Mouse (Mus musculus) intestine, embryonic 14.5 days (tissue): ENCODE data around the gene Mob3a. TPM values are rescaled to one million over a fixed set of nuclear protein-coding genes. Genes with fewer than 3 reads are reported as not detected.
"Not testable (repeated sequence)": the region's sequence is repeated elsewhere in the genome, so short reads cannot be mapped to it uniquely, and the experiment has no call there.

Experiments
- ATAC-seq: fragments of 200-750 bp; cut with Nextera tagmentation; replicated peaks from 2 replicates; pipeline ENCODE4 v1.8.0; 2017; ENCODE audit warnings: low read depth, moderate number of reproducible peaks, moderate TSS enrichment, moderate library complexity; ENCODE audit not compliant: low FRiP score, low TSS enrichment
- DNase-seq: peaks from one replicate; pipeline ENCODE4 v3.0.0-alpha.2; 2018; ENCODE audit warnings: low spot score
- H3K27ac ChIP-seq: fragments of 300-500 bp; sonication (generic); 2 replicates; pipeline ENCODE4 v1.5.1; 2014; ENCODE audit warnings: low read depth, mild to moderate bottlenecking, control low read depth
- H3K27me3 ChIP-seq: fragments of 300-500 bp; sonication (generic); replicated peaks from 2 replicates; pipeline ENCODE4 v1.6.1; 2014; ENCODE audit warnings: low read length, control low read depth; ENCODE audit not compliant: control insufficient read depth, insufficient read depth
- H3K36me3 ChIP-seq: fragments of 300-500 bp; sonication (generic); 2 replicates; pipeline ENCODE4 v1.6.1; 2014; ENCODE audit warnings: low read length, control low read depth; ENCODE audit not compliant: control insufficient read depth, insufficient read depth
- H3K4me1 ChIP-seq: fragments of 300-500 bp; sonication (generic); replicated peaks from 2 replicates; pipeline ENCODE4 v1.6.1; 2014; ENCODE audit warnings: low read length, control low read depth, mixed read lengths; ENCODE audit not compliant: control insufficient read depth, insufficient read depth
- H3K4me2 ChIP-seq: fragments of 300-500 bp; sonication (generic); 2 replicates; pipeline ENCODE4 v1.6.1; 2014; ENCODE audit warnings: low read length
- H3K4me3 ChIP-seq: fragments of 300-500 bp; sonication (generic); 2 replicates; pipeline ENCODE4 v1.5.1; 2014; ENCODE audit warnings: low read depth, low read length, control low read depth, mixed read lengths
- H3K9ac ChIP-seq: fragments of 300-500 bp; sonication (generic); 2 replicates; pipeline ENCODE4 v1.6.1; 2014; ENCODE audit warnings: mild to moderate bottlenecking, low read length
- H3K9me3 ChIP-seq: fragments of 300-500 bp; sonication (generic); 2 replicates; pipeline ENCODE4 v1.6.1; 2016; ENCODE audit warnings: low read length, control low read depth; ENCODE audit not compliant: control insufficient read depth
- WGBS: fragments of 180-500 bp; shearing (Covaris S2); extraction: QIAGEN DNeasy Blood & Tissue Kit; methylation state at CpG from one replicate; pipeline ENCODE4 v1.1.7; 2014; 5-methylcytosine and 5-hydroxymethylcytosine counted together
- polyA plus RNA-seq: library from polyadenylated mRNA; unstranded; fragments of >200 nt; fragmentation: Nextera tagmentation; extraction: Ambion mirVana; gene quantifications from 2 replicates; pipeline ENCODE4 v1.2.1, GENCODE M21; 2014

Gene Mob3a
- polyA plus RNA-seq, 1 experiment from 2014 or later = 38.6 TPM

- ATAC-seq (peak; percentile 47; the same call in 1 of the 2 replicates), DNase-seq (no peak)
- no peaks in the 10 kb centered on the region; the same call in 1 of the 2 replicates for H3K36me3 ChIP-seq
- no peak overlapping the region for H3K27ac ChIP-seq
- peak overlapping the region; percentile 89 for H3K4me3 ChIP-seq
- H3K4me1 ChIP-seq = peaks cover 14% of the 10 kb centered on the region
- H3K4me2 ChIP-seq = peak overlapping the region; percentile 76
- no peaks in the 10 kb centered on the region for H3K27me3 ChIP-seq
- WGBS = 6% methylated on average over 10 of the region's 12 CpGs
- H3K9ac ChIP-seq = peak overlapping the region; percentile 71
- H3K9me3 ChIP-seq = no peaks in the 10 kb centered on the region
Measured at GRCm38 (mm10) chr10:80655406-80656129, 46.2 kb downstream of the Mob3a start.

- peaks cover 14% of the 10 kb centered on the region for H3K4me1 ChIP-seq
- H3K27ac ChIP-seq = no peak overlapping the region
- no peak for ATAC-seq
- no peak for DNase-seq
- no peak overlapping the region; the same call in 1 of the 2 replicates for H3K9ac ChIP-seq
- 82% methylated on average over 6 of the region's 6 CpGs for WGBS
- no peaks in the 10 kb centered on the region for H3K27me3 ChIP-seq
- H3K4me3 ChIP-seq = peak overlapping the region; percentile 89; the same call in 1 of the 2 replicates
- H3K9me3 ChIP-seq = no peaks in the 10 kb centered on the region
- no peaks in the 10 kb centered on the region; the same call in 1 of the 2 replicates for H3K36me3 ChIP-seq
- H3K4me2 ChIP-seq = peak overlapping the region; percentile 76
Measured at GRCm38 (mm10) chr10:80654866-80655265, 46.9 kb downstream of the Mob3a start.

DNA sequence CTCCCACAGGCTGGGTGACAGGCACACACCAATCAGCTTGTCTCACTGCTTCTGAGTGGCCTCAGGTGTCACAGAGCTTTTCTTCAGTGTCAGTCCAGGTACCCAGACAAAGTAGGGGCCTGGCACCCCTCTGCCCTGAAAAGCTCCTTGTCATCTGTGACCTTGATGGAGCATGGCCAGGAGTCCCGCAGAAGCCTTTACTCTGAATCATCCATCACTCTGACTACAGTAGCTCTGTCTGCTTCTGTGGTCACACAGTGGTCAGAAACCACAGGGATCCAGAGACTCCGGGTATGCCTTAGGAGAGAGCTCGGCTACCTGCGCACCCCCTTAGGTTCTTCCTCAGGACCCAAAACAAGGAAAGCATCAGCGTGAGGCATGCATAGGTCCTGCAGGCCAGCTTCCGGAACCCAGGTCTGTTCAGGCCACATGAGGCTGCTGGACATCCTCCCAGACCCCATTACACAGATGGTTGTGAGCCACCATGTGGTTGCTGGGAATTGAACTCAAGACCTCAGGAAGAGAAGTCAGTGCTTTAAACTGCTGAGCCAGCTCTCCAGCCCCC is 48.5 kb downstream of the Mob3a start:
- WGBS = 87% methylated on average over 6 of the region's 6 CpGs
- no peak for ATAC-seq
- peaks cover 14% of the 10 kb centered on the region for H3K4me1 ChIP-seq
- no peak overlapping the region for H3K27ac ChIP-seq
- peaks cover 6% of the 10 kb centered on the region; the same call in 1 of the 2 replicates for H3K36me3 ChIP-seq
- no peak overlapping the region for H3K9ac ChIP-seq
- H3K4me2 ChIP-seq = no peak overlapping the region
- no peak for DNase-seq
- no peaks in the 10 kb centered on the region for H3K27me3 ChIP-seq
- no peaks in the 10 kb centered on the region for H3K9me3 ChIP-seq
- no peak overlapping the region for H3K4me3 ChIP-seq

DNA sequence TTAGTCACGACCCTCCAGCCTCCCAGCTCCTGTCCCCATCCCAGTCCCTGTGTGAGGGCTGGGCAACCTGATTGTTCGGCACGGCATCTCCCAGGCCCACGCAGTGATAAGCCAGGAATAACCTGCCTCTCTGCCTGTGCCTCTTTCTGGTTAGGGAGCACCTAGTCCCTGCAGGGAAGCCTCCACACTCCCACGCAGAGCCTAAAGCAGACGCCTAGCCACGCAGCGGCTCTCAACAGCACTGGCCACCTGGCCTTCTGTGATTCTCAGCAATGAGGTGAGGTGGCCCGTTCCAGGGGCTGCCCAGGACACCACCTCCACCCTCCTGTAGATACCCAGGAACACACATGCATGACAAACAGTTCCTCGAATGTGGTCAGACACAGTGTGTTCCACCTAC is 51.4 kb downstream of the Mob3a start:
- no peaks in the 10 kb centered on the region for H3K27me3 ChIP-seq
- no peak overlapping the region for H3K4me2 ChIP-seq
- no peak for ATAC-seq
- H3K9me3 ChIP-seq = no peaks in the 10 kb centered on the region
- H3K4me1 ChIP-seq = peaks cover 10% of the 10 kb centered on the region
- H3K27ac ChIP-seq = no peak overlapping the region
- no peak overlapping the region for H3K9ac ChIP-seq
- 91% methylated on average over 10 of the region's 10 CpGs for WGBS
- peaks cover 29% of the 10 kb centered on the region for H3K36me3 ChIP-seq
- no peak for DNase-seq
- no peak overlapping the region for H3K4me3 ChIP-seq

GRCm38 (mm10) chr10:80649910-80650309 is 51.9 kb downstream of the Mob3a start:
- 87% methylated on average over 6 of the region's 6 CpGs for WGBS
- peaks cover 34% of the 10 kb centered on the region for H3K36me3 ChIP-seq

GRCm38 (mm10) chr10:80646936-80647335 is 54.8 kb downstream of the Mob3a start:
- H3K9ac ChIP-seq = no peak overlapping the region
- H3K4me2 ChIP-seq = no peak overlapping the region
- H3K27ac ChIP-seq = no peak overlapping the region
- no peaks in the 10 kb centered on the region for H3K4me1 ChIP-seq
- no peaks in the 10 kb centered on the region for H3K27me3 ChIP-seq
- DNase-seq (no peak), ATAC-seq (no peak)
- no peaks in the 10 kb centered on the region for H3K9me3 ChIP-seq
- no peak overlapping the region for H3K4me3 ChIP-seq
- H3K36me3 ChIP-seq = peaks cover 63% of the 10 kb centered on the region
- 90% methylated on average over 10 of the region's 10 CpGs for WGBS

More at GRCm38 (mm10) chr10:80649910-80650309, 51.9 kb downstream of the Mob3a start:
- H3K4me3 ChIP-seq, H3K4me2 ChIP-seq, H3K9me3 ChIP-seq, H3K9ac ChIP-seq, H3K27me3 ChIP-seq, H3K27ac ChIP-seq, H3K4me1 ChIP-seq, DNase-seq, ATAC-seq: not testable (repeated sequence)

DNA sequence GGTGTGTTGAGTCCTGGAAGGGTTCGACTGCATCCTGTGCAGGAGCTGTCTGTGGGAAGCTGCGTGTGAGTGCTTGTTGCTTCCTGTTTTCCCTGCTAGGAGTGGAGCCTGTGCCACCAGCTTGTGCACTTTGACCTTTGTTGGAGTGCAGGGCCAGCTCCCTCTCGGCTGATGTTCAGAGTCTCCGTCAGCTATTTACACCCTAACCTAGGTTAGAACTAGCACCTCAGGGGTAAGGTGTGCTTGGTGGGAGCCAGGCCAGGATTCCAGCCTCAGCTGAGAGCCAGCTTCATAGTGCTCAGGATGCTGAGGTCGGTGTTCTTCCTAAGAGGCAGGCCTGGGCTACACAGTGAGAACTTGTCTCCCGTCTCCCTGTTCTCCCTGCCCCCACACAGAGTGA is 66.4 kb downstream of the Mob3a start:
- H3K36me3 ChIP-seq = peaks cover 76% of the 10 kb centered on the region
- 73% methylated on average over 6 of the region's 6 CpGs for WGBS
- no peak for ATAC-seq
- H3K27ac ChIP-seq = no peak overlapping the region
- no peaks in the 10 kb centered on the region for H3K27me3 ChIP-seq
- H3K4me3 ChIP-seq = no peak overlapping the region
- H3K9ac ChIP-seq = no peak overlapping the region
- no peak overlapping the region for H3K4me2 ChIP-seq
- no peaks in the 10 kb centered on the region for H3K9me3 ChIP-seq
- DNase-seq = no peak
- H3K4me1 ChIP-seq = no peaks in the 10 kb centered on the region
